Mouse (Mus musculus): ENCODE measurements at regions not wholly inside any gene's neighbourhood (a gene's known extent, or its start where the extent isn't known, plus 50 kb on each side); places are given as distances from the start of the nearest gene placed in this dataset.

GRCm38 (mm10) chr16:84229211-84229610 is 285.7 kb upstream of the A730009L09Rik start:
- TF ChIP-seq CTCF (IDR thresholded peaks at IDR 0.05; ENCODE audit: borderline replicate concordance, extremely low read depth, insufficient read depth, insufficient read length) (no peak), POLR2A (IDR thresholded peaks at IDR 0.05; ENCODE audit: borderline replicate concordance, extremely low read depth, insufficient read depth, insufficient read length, poor library complexity, severe bottlenecking) (no peak)
